Mouse (Mus musculus): ENCODE results near the gene Cox6b2. TPM values are rescaled to one million over a fixed set of nuclear protein-coding genes. Genes with fewer than 3 reads are reported as not detected.

Cox6b2 gene
- polyA plus RNA-seq, 1 experiment from 2014 or later: 36.6 TPM

- Histone ChIP-seq H3K9ac (ENCODE audit: low read length) (no peak overlapping the region), H3K4me1 (ENCODE audit: control insufficient read depth, insufficient read depth, low read length) (peaks cover 19% of the 10 kb centered on the region), H3K9me3 (ENCODE audit: control insufficient read depth, low read length) (no peaks in the 10 kb centered on the region), H3K4me3 (ENCODE audit: low read depth, low read length) (no peak overlapping the region), H3K4me2 (no peak overlapping the region), H3K36me3 (ENCODE audit: control insufficient read depth, insufficient read depth, low read length) (no peaks in the 10 kb centered on the region), H3K27me3 (ENCODE audit: control insufficient read depth, insufficient read depth, low read length) (no peaks in the 10 kb centered on the region), H3K27ac (ENCODE audit: low read depth, low read length) (no peak overlapping the region)
- ATAC-seq (ENCODE audit: low FRiP score) (no peak), DNase-seq (ENCODE audit: low spot score, missing footprints) (no peak)
- 97% methylated on average over 6 of the region's 6 CpGs for WGBS
Measured at GRCm38 (mm10) chr7:4744886-4745285, 8.0 kb downstream of the Cox6b2 start.

GRCm38 (mm10) chr7:4743354-4743753, 9.5 kb downstream of the Cox6b2 start:
- ATAC-seq (ENCODE audit: low FRiP score) (no peak), DNase-seq (ENCODE audit: low spot score, missing footprints) (no peak)
- Histone ChIP-seq H3K9me3 (ENCODE audit: control insufficient read depth, low read length) (no peaks in the 10 kb centered on the region), H3K4me1 (ENCODE audit: control insufficient read depth, insufficient read depth, low read length) (peaks cover 19% of the 10 kb centered on the region), H3K36me3 (ENCODE audit: control insufficient read depth, insufficient read depth, low read length) (no peaks in the 10 kb centered on the region), H3K27ac (ENCODE audit: low read depth, low read length) (no peak overlapping the region), H3K27me3 (ENCODE audit: control insufficient read depth, insufficient read depth, low read length) (no peaks in the 10 kb centered on the region), H3K4me3 (ENCODE audit: low read depth, low read length) (no peak overlapping the region), H3K9ac (ENCODE audit: low read length) (no peak overlapping the region), H3K4me2 (no peak overlapping the region)
- WGBS: 76% methylated on average over 2 of the region's 2 CpGs

GRCm38 (mm10) chr7:4742482-4742819, 10.4 kb downstream of the Cox6b2 start:
- WGBS: 84% methylated on average over 6 of the region's 6 CpGs
- Histone ChIP-seq H3K9me3 (ENCODE audit: control insufficient read depth, low read length) (no peaks in the 10 kb centered on the region), H3K27me3 (ENCODE audit: control insufficient read depth, insufficient read depth, low read length) (no peaks in the 10 kb centered on the region), H3K4me2 (no peak overlapping the region), H3K9ac (ENCODE audit: low read length) (no peak overlapping the region), H3K4me3 (ENCODE audit: low read depth, low read length) (no peak overlapping the region), H3K4me1 (ENCODE audit: control insufficient read depth, insufficient read depth, low read length) (peaks cover 19% of the 10 kb centered on the region), H3K27ac (ENCODE audit: low read depth, low read length) (no peak overlapping the region), H3K36me3 (ENCODE audit: control insufficient read depth, insufficient read depth, low read length) (no peaks in the 10 kb centered on the region)
- DNase-seq (ENCODE audit: low spot score, missing footprints): no peak
- no peak for ATAC-seq (ENCODE audit: low FRiP score)

GRCm38 (mm10) chr7:4741672-4742481, 11.0 kb downstream of the Cox6b2 start:
- peaks cover 19% of the 10 kb centered on the region for H3K4me1 ChIP-seq (ENCODE audit: control insufficient read depth, insufficient read depth, low read length)
- ATAC-seq (ENCODE audit: low FRiP score) (no peak), DNase-seq (ENCODE audit: low spot score, missing footprints) (no peak)
- H3K27me3 ChIP-seq (ENCODE audit: control insufficient read depth, insufficient read depth, low read length): no peaks in the 10 kb centered on the region
- H3K27ac ChIP-seq (ENCODE audit: low read depth, low read length): 0 out of 2 replicates have a peak overlapping the region, but pooled peaks have one; percentile 26
- H3K4me2 ChIP-seq: peak overlapping the region; percentile 59
- H3K36me3 ChIP-seq (ENCODE audit: control insufficient read depth, insufficient read depth, low read length): no peaks in the 10 kb centered on the region
- no peaks in the 10 kb centered on the region for H3K9me3 ChIP-seq (ENCODE audit: control insufficient read depth, low read length)
- WGBS: 80% methylated on average over 21 of the region's 21 CpGs
- H3K9ac ChIP-seq (ENCODE audit: low read length): peak overlapping the region; percentile 84
- H3K4me3 ChIP-seq (ENCODE audit: low read depth, low read length): peak overlapping the region; percentile 58; the same call in 1 of the 2 replicates

GRCm38 (mm10) chr7:4741151-4741550, 11.7 kb downstream of the Cox6b2 start:
- H3K9me3 ChIP-seq (ENCODE audit: control insufficient read depth, low read length): no peaks in the 10 kb centered on the region
- no peaks in the 10 kb centered on the region for H3K36me3 ChIP-seq (ENCODE audit: control insufficient read depth, insufficient read depth, low read length)
- DNase-seq (ENCODE audit: low spot score, missing footprints): no peak
- H3K4me1 ChIP-seq (ENCODE audit: control insufficient read depth, insufficient read depth, low read length): peaks cover 19% of the 10 kb centered on the region
- H3K4me2 ChIP-seq: peak overlapping the region; percentile 59
- ATAC-seq (ENCODE audit: low FRiP score): no peak
- peak overlapping the region; percentile 84 for H3K9ac ChIP-seq (ENCODE audit: low read length)
- H3K4me3 ChIP-seq (ENCODE audit: low read depth, low read length): peak overlapping the region; percentile 58
- H3K27me3 ChIP-seq (ENCODE audit: control insufficient read depth, insufficient read depth, low read length): no peaks in the 10 kb centered on the region
- WGBS: 6% methylated on average over 4 of the region's 4 CpGs
- peak overlapping the region; percentile 55; the same call in 1 of the 2 replicates for H3K27ac ChIP-seq (ENCODE audit: low read depth, low read length)

- no peaks in the 10 kb centered on the region for H3K36me3 ChIP-seq (ENCODE audit: control insufficient read depth, insufficient read depth, low read length)
- under 1% methylated on average over 14 of the region's 14 CpGs for WGBS
- H3K9me3 ChIP-seq (ENCODE audit: control insufficient read depth, low read length): no peaks in the 10 kb centered on the region
- peak overlapping the region; percentile 84 for H3K9ac ChIP-seq (ENCODE audit: low read length)
- no peaks in the 10 kb centered on the region for H3K27me3 ChIP-seq (ENCODE audit: control insufficient read depth, insufficient read depth, low read length)
- ATAC-seq (ENCODE audit: low FRiP score): no peak; the same call in 1 of the 2 replicates
- H3K4me2 ChIP-seq: peak overlapping the region; percentile 59
- peak overlapping the region; percentile 55 for H3K27ac ChIP-seq (ENCODE audit: low read depth, low read length)
- peak overlapping the region; percentile 58 for H3K4me3 ChIP-seq (ENCODE audit: low read depth, low read length)
- DNase-seq (ENCODE audit: low spot score, missing footprints): no peak
- peaks cover 19% of the 10 kb centered on the region for H3K4me1 ChIP-seq (ENCODE audit: control insufficient read depth, insufficient read depth, low read length)
Measured at GRCm38 (mm10) chr7:4740309-4740727, 12.6 kb downstream of the Cox6b2 start.

GRCm38 (mm10) chr7:4739544-4740275, 13.2 kb downstream of the Cox6b2 start, which contains the start of gene Kmt5c:
Kmt5c (plus strand) TSS chr7:4740115.
- WGBS: under 1% methylated on average over 43 of the region's 44 CpGs

GRCm38 (mm10) chr7:4739041-4739543, 13.8 kb downstream of the Cox6b2 start:
- ATAC-seq (ENCODE audit: low FRiP score): no peak
- peak overlapping the region; percentile 54 for H3K9ac ChIP-seq (ENCODE audit: low read length)
- H3K4me1 ChIP-seq (ENCODE audit: control insufficient read depth, insufficient read depth, low read length): peaks cover 19% of the 10 kb centered on the region
- 45% methylated on average over 10 of the region's 10 CpGs for WGBS
- H3K27me3 ChIP-seq (ENCODE audit: control insufficient read depth, insufficient read depth, low read length): no peaks in the 10 kb centered on the region
- no peaks in the 10 kb centered on the region for H3K36me3 ChIP-seq (ENCODE audit: control insufficient read depth, insufficient read depth, low read length)
- H3K9me3 ChIP-seq (ENCODE audit: control insufficient read depth, low read length): no peaks in the 10 kb centered on the region
- H3K4me2 ChIP-seq: peak overlapping the region; percentile 59
- peak overlapping the region; percentile 26 for H3K4me3 ChIP-seq (ENCODE audit: low read depth, low read length)
- peak; percentile 92 for DNase-seq (ENCODE audit: low spot score, missing footprints)
- H3K27ac ChIP-seq (ENCODE audit: low read depth, low read length): peak overlapping the region; percentile 73

More at GRCm38 (mm10) chr7:4739544-4740275, 13.2 kb downstream of the Cox6b2 start, which contains the start of gene Kmt5c:
- no peaks in the 10 kb centered on the region for H3K9me3 ChIP-seq (ENCODE audit: control insufficient read depth, low read length)
- no peaks in the 10 kb centered on the region for H3K36me3 ChIP-seq (ENCODE audit: control insufficient read depth, insufficient read depth, low read length)
- H3K4me3 ChIP-seq (ENCODE audit: low read depth, low read length): peak within 1 kb of the TSS; percentile 58
- no peaks in the 10 kb centered on the region for H3K27me3 ChIP-seq (ENCODE audit: control insufficient read depth, insufficient read depth, low read length)
- peaks cover 19% of the 10 kb centered on the region for H3K4me1 ChIP-seq (ENCODE audit: control insufficient read depth, insufficient read depth, low read length)
- ATAC-seq (ENCODE audit: low FRiP score) (peak; percentile 97), DNase-seq (ENCODE audit: low spot score, missing footprints) (peak; percentile 99)
- H3K27ac ChIP-seq (ENCODE audit: low read depth, low read length): peak within 1 kb of the TSS; percentile 73
- peak within 1 kb of the TSS; percentile 59 for H3K4me2 ChIP-seq
- H3K9ac ChIP-seq (ENCODE audit: low read length): peak within 1 kb of the TSS; percentile 84

All from midbrain, embryonic 11.5 days (tissue).